ENCODE assay signal across 16 mouse cellular contexts in the genomic region with DNA sequence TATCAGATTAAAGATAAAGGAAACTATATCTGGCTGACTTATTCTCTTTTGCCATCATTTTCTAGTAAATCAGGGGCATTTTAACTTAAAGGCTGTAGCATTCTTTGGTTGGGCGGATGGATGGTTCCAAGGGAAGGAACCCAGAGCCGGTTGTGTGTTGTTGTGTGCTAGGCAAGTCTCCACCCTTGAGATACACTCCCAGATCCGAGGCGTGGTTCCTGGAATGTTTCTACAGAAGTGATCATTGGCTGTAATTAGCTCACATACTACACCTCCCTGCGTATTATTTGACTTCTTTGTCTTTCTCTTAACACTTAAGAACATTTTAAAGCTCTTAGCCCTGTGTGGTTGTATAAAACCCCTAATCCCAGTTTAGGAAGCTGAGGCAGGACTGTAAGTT.
"Had no signal": no experiment of that assay in that cellular context is flagged by ENCODE, and none has a peak within 500 bp of the region (broad histone marks: within the 10 kb centered on the region; RNA-seq: fewer than 3 reads in every experiment).

No protein-coding gene starts in this region.

- DNase-seq: heart, postnatal 10 days; heart, postnatal 14 days; heart, postnatal 36 days; heart, postnatal 4 days; kidney, adult 11 months; kidney, adult 18-20 months; kidney, adult 2 months; kidney, adult 8-10 months; kidney, adult 9 months; kidney, postnatal 10 days; kidney, postnatal 14 days; kidney, postnatal 25 days; kidney, postnatal 36 days; kidney, postnatal 4 days; layer of hippocampus, adult 9-11 months; layer of hippocampus, postnatal 36 days had no signal
